Mouse (Mus musculus) spleen, adult 2 months (tissue): ENCODE measurements around the gene Rora.

Experiments used
- CTCF ChIP-seq: fragments of 200-500 bp; IDR thresholded peaks from 2 replicates; pipeline ENCODE4 v1.5.1; 2011; ENCODE audit warnings: mild to moderate bottlenecking, inconsistent platforms; ENCODE audit not compliant: insufficient read depth, insufficient read length, insufficient replicate concordance; ENCODE audit errors: extremely low read depth
- POLR2A ChIP-seq: fragments of 200-500 bp; IDR thresholded peaks from 2 replicates; pipeline ENCODE4 v1.6.1; 2011; ENCODE audit warnings: low read depth, low read length, inconsistent platforms

GRCm38 (mm10) chr9:68719286-68719685, 65.7 kb downstream of the Rora start:
- TF ChIP-seq POLR2A (no peak), CTCF (no peak)
